Mouse (Mus musculus): Measurements from ENCODE around the gene Arl14ep.

GRCm38 (mm10) chr2:106973959-106974639, at the start of gene Arl14ep:
- TF ChIP-seq POLR2A (IDR thresholded peaks at IDR 0.05; ENCODE audit: borderline replicate concordance, extremely low read depth, low read depth, low read length) (peak; percentile 57; the same call in 1 of the 2 replicates), CTCF (IDR thresholded peaks at IDR 0.05; ENCODE audit: insufficient read depth, low read length) (no peak)
